Mouse (Mus musculus): ENCODE results near the gene Taok3.

DNA sequence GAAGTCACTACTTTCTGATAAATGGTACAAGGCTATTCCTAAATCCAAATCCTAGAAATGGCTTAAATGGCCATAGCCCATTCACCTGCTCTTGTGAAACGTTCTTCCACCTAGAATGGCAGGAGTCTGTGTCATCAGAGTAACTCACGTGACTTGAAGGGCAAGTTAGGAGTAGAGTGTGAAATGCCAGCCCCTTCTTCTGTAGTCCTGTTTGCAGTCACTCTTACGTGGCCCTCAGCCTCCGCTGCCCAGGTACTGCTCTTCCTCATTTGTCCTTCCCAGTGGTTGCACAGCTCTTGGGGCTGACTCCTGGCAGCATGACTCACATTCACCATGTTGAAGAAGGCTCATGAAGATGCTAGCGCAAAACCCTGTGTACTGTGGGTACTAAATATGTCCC, 74.7 kb downstream of the Taok3 start:
- TF ChIP-seq TAL1 (IDR thresholded peaks at IDR 0.05; ENCODE audit: low read length) (no peak), GATA1 (IDR thresholded peaks at IDR 0.05; ENCODE audit: low read length) (no peak)
